Mouse (Mus musculus) heart, adult 9 months (tissue): ENCODE data around the gene Gps1.
"Not testable (repeated sequence)": the region's sequence is repeated elsewhere in the genome, so short reads cannot be mapped to it uniquely, and the experiment has no call there.

Source experiments
- DNase-seq, 2 experiments: peaks; one replicate each; pipeline ENCODE4 v3.0.0; 2022; ENCODE audit warnings: low spot score in 2 of 2

Gene Gps1

GRCm38 (mm10) chr11:120783426-120784063 lies 527 bp upstream of the Gps1 start:
- no peak for DNase-seq

- no peak for DNase-seq
Observed at GRCm38 (mm10) chr11:120785145-120785544, 1.1 kb downstream of the Gps1 start.

- not testable (repeated sequence) for DNase-seq
Observed at GRCm38 (mm10) chr11:120788460-120788859, 4.4 kb downstream of the Gps1 start.

- DNase-seq = no peak
Observed at GRCm38 (mm10) chr11:120789355-120789754, 5.3 kb downstream of the Gps1 start.

- no peak for DNase-seq
Observed at GRCm38 (mm10) chr11:120789810-120790209, 5.7 kb downstream of the Gps1 start.

- no peak for DNase-seq
Observed at GRCm38 (mm10) chr11:120792652-120793051, 8.6 kb downstream of the Gps1 start.

- peak; percentile 90 to 96 for DNase-seq
Observed at GRCm38 (mm10) chr11:120795756-120796613, 11.9 kb downstream of the Gps1 start, which contains the start of gene Dus1l. Gene Dus1l, minus strand, starts transcription at chr11:120796403.

GRCm38 (mm10) chr11:120796614-120796946 lies 12.5 kb downstream of the Gps1 start:
- no peak for DNase-seq

- no peak for DNase-seq
Observed at GRCm38 (mm10) chr11:120798244-120798643, 14.2 kb downstream of the Gps1 start.

- no peak for DNase-seq
Observed at GRCm38 (mm10) chr11:120799316-120799890, 15.3 kb downstream of the Gps1 start.

- DNase-seq = peak; percentile 88 to 92
Observed at GRCm38 (mm10) chr11:120800061-120800904, 16.2 kb downstream of the Gps1 start.

GRCm38 (mm10) chr11:120804274-120804673 lies 20.2 kb downstream of the Gps1 start:
- DNase-seq = no peak

GRCm38 (mm10) chr11:120804769-120805168 lies 20.7 kb downstream of the Gps1 start:
- DNase-seq = no peak

- DNase-seq = no peak
Observed at GRCm38 (mm10) chr11:120805375-120806298, 21.6 kb downstream of the Gps1 start.

- no peak for DNase-seq
Observed at GRCm38 (mm10) chr11:120808010-120808409, 23.9 kb downstream of the Gps1 start.

GRCm38 (mm10) chr11:120812068-120812467 lies 28.0 kb downstream of the Gps1 start:
- no peak for DNase-seq

- no peak for DNase-seq
Observed at GRCm38 (mm10) chr11:120817358-120817757, 33.3 kb downstream of the Gps1 start.

GRCm38 (mm10) chr11:120818251-120818650 lies 34.2 kb downstream of the Gps1 start:
- no peak for DNase-seq

GRCm38 (mm10) chr11:120819556-120819955 lies 35.5 kb downstream of the Gps1 start:
- DNase-seq = no peak

GRCm38 (mm10) chr11:120820546-120820945 lies 36.5 kb downstream of the Gps1 start:
- DNase-seq = no peak
